Comparison of ENCODE assay signal across 12 mouse cellular contexts in genomic region chr11:105420671-105421450, GRCm38 (mm10). TPM values are rescaled to one million over a fixed set of nuclear protein-coding genes. Genes with fewer than 3 reads are reported as not detected.
A peak's percentile ranks its signal among the peaks of the same experiment; 100 is the strongest.
DNase-seq lines count a peak whose midpoint lies in the region; ATAC-seq and TF ChIP-seq lines count a peak whose summit lies in the region.
"Had no signal": no experiment of that assay in that cellular context is flagged by ENCODE, and none has a peak within 500 bp of the region (broad histone marks: within the 10 kb centered on the region; RNA-seq: fewer than 3 reads in every experiment).

No protein-coding gene starts in this region.

- intact Hi-C loops in heart, postnatal 14 days (cut with DNase I): no loop called here
- intact Hi-C loops in left cerebral cortex, adult 2 months (cut with DNase I): loop anchor here (1.0 to 5.0 kb wide), 5 partner anchors 35 to 169 kb away; partner anchors contain the start of gene March10

- peak; percentile 31; the same call in 1 of the 2 replicates for ATAC-seq in lung, embryonic 14.5 days (ENCODE audit: insufficient read depth)
- no peak for ATAC-seq in midbrain, embryonic 14.5 days (ENCODE audit: low FRiP score, low TSS enrichment)

- H3K4me3 ChIP-seq in lung, embryonic 14.5 days (ENCODE audit: low read depth, low read length): no peak overlapping the region
- H3K4me3 ChIP-seq in left cerebral cortex, adult 2 months: no peak overlapping the region
- no peak overlapping the region for H3K4me3 ChIP-seq in midbrain, embryonic 14.5 days (replicated peaks; ENCODE audit: low read depth, low read length)
- H3K4me3 ChIP-seq: heart, embryonic 15.5 days; liver, embryonic 15.5 days had no signal

- H3K9me3 ChIP-seq in lung, embryonic 14.5 days (ENCODE audit: low read depth, low read length): no peaks in the 10 kb centered on the region
- no peaks in the 10 kb centered on the region for H3K9me3 ChIP-seq in midbrain, embryonic 14.5 days (ENCODE audit: control insufficient read depth, low read length)
- H3K9me3 ChIP-seq: G1E; heart, embryonic 15.5 days; liver, embryonic 15.5 days had no signal

- H3K27ac ChIP-seq in lung, embryonic 14.5 days (ENCODE audit: low read depth): no peak overlapping the region
- peak overlapping the region; percentile 66 for H3K27ac ChIP-seq in left cerebral cortex, adult 2 months
- no peak overlapping the region for H3K27ac ChIP-seq in midbrain, embryonic 14.5 days (replicated peaks; ENCODE audit: low read depth, low read length)
- H3K27ac ChIP-seq: heart, embryonic 15.5 days; liver, embryonic 15.5 days had no signal

- H3K36me3 ChIP-seq in lung, embryonic 14.5 days (ENCODE audit: insufficient read depth): no peaks in the 10 kb centered on the region
- no peaks in the 10 kb centered on the region for H3K36me3 ChIP-seq in midbrain, embryonic 14.5 days (ENCODE audit: control insufficient read depth, insufficient read depth, low read length)
- H3K36me3 ChIP-seq: G1E; heart, embryonic 15.5 days; liver, embryonic 15.5 days had no signal

- H3K4me1 ChIP-seq in lung, embryonic 14.5 days (ENCODE audit: insufficient read depth): no peaks in the 10 kb centered on the region
- H3K4me1 ChIP-seq in midbrain, embryonic 14.5 days (ENCODE audit: control insufficient read depth, insufficient read depth, low read length): no peaks in the 10 kb centered on the region

- no peak for TF ChIP-seq CTCF in lung, embryonic 14.5 days (IDR thresholded peaks at IDR 0.05; ENCODE audit: low read depth)
- no peak for TF ChIP-seq CTCF in left cerebral cortex, adult 2 months (IDR thresholded peaks at IDR 0.05)

- H3K27me3 ChIP-seq in lung, embryonic 14.5 days (ENCODE audit: insufficient read depth, low read length): no peaks in the 10 kb centered on the region
- H3K27me3 ChIP-seq in midbrain, embryonic 14.5 days (ENCODE audit: control insufficient read depth, insufficient read depth, low read length): no peaks in the 10 kb centered on the region
- H3K27me3 ChIP-seq: heart, embryonic 15.5 days had no signal

- no peak overlapping the region for H3K9ac ChIP-seq in lung, embryonic 14.5 days
- no peak overlapping the region for H3K9ac ChIP-seq in midbrain, embryonic 14.5 days (replicated peaks; ENCODE audit: low read length)
- H3K9ac ChIP-seq: heart, embryonic 15.5 days; liver, embryonic 15.5 days had no signal

- WGBS in lung, embryonic 14.5 days: 41% methylated on average over 7 of the region's 7 CpGs
- WGBS in midbrain, embryonic 14.5 days: 82% methylated on average over 7 of the region's 7 CpGs

- DNase-seq in lung, embryonic 14.5 days: no peak
- no peak for DNase-seq in lung, adult 18-20 months
- DNase-seq in heart, postnatal 14 days: peak; percentile 21 to 39
- peak; percentile 66 to 69 for DNase-seq in left cerebral cortex, adult 2 months (ENCODE audit: extremely low spot score in 1 of 2, low spot score in 2 of 2)
- DNase-seq in right cerebral cortex, postnatal 36 days (ENCODE audit: low spot score in 2 of 2): peak; percentile 80 to 85
- DNase-seq in midbrain, embryonic 14.5 days: no peak
- DNase-seq in ovary, adult 18-20 months (ENCODE audit: low spot score): no peak
- DNase-seq in thymus, adult 18-20 months: no peak
- DNase-seq: cerebellum, adult 2 months had no signal

- no peak overlapping the region for H3K4me2 ChIP-seq in lung, embryonic 14.5 days
- no peak overlapping the region for H3K4me2 ChIP-seq in midbrain, embryonic 14.5 days (ENCODE audit: low read length)
- H3K4me2 ChIP-seq: heart, embryonic 15.5 days; liver, embryonic 15.5 days had no signal

RNA-seq across cellular contexts. Expression of gene March10, which starts 35.7 kb away (rescaled TPM):
- polyA plus RNA-seq in lung, embryonic 14.5 days (2014; fragmentation: Nextera tagmentation; extraction: Ambion mirVana): 0.43 TPM in 1 of 2 replicates, not detected in the other
- not detected for total RNA-seq in heart, postnatal 14 days (2021)
- total RNA-seq in left cerebral cortex, adult 2 months (2021): 1 to 10 TPM; 2.0 to 3.8 TPM
- polyA plus RNA-seq in midbrain, embryonic 14.5 days (2014; fragmentation: Nextera tagmentation; extraction: Ambion mirVana): 0.21 and 0.22 TPM in 2 replicates
- polyA plus RNA-seq: G1E; heart, embryonic 15.5 days; liver, embryonic 15.5 days had no signal

Comparison
In these comparisons a context has a peak if more than half of its experiments do, and no peak if none do; other contexts are left out.
1. DNase-seq: peak in heart, postnatal 14 days (2 of 2), left cerebral cortex, adult 2 months (2 of 2) and right cerebral cortex, postnatal 36 days (2 of 2); none in lung, embryonic 14.5 days (single experiment), lung, adult 18-20 months (0 of 2), midbrain, embryonic 14.5 days (single experiment), ovary, adult 18-20 months (single experiment) and thymus, adult 18-20 months (0 of 2).